Mouse (Mus musculus) midbrain, embryonic 10.5 days (tissue): ENCODE results near the gene Gm20671. TPM values are rescaled to one million over a fixed set of nuclear protein-coding genes. Genes with fewer than 3 reads are reported as not detected.

Experiments
- polyA plus RNA-seq: library from polyadenylated mRNA; unstranded; fragments of >200 nt; fragmentation: Nextera tagmentation; extraction: Ambion mirVana; gene quantifications from 2 replicates; pipeline ENCODE4 v1.2.1, GENCODE M21; 2016

Gm20671 gene
- polyA plus RNA-seq, 1 experiment from 2014 or later: not detected

Other genes with a start within 250 kb of the Gm20671 start
- gene Yes1, start 215.9 kb downstream of the Gm20671 start, polyA plus RNA-seq: 28.0 and 28.5 TPM in 2 replicates
- gene Pisd, start 41.5 kb downstream of the Gm20671 start, polyA plus RNA-seq: 79.9 and 82.1 TPM in 2 replicates
- 14.6 and 17.9 TPM in 2 replicates for gene Prr14l, start 27.1 kb upstream of the Gm20671 start, polyA plus RNA-seq
- gene Depdc5, start 36.6 kb upstream of the Gm20671 start, polyA plus RNA-seq: 30.9 and 37.1 TPM in 2 replicates
- gene Ywhah, start 191.7 kb upstream of the Gm20671 start, polyA plus RNA-seq: 457 and 467 TPM in 2 replicates